Mouse (Mus musculus) liver, adult 2 months (tissue): Measurements from ENCODE around the gene Olfr228.

Experiments
- CTCF ChIP-seq: fragments of 200-500 bp; IDR thresholded peaks from 2 replicates; pipeline ENCODE4 v1.5.1; 2011; ENCODE audit warnings: low read depth, low read length, control low read depth
- POLR2A ChIP-seq: fragments of 200-500 bp; IDR thresholded peaks from 2 replicates; pipeline ENCODE4 v1.6.1; 2011; ENCODE audit warnings: low read length, control low read depth; ENCODE audit not compliant: insufficient read depth; ENCODE audit errors: extremely low read depth

GRCm38 (mm10) chr2:86487286-86487685 lies at the start of gene Olfr228:
- TF ChIP-seq CTCF (no peak), POLR2A (no peak)
